Mouse (Mus musculus) ovary, adult 18-20 months (tissue): ENCODE results near the gene Macrod2.
A peak's percentile ranks its signal among the peaks of the same experiment; 100 is the strongest.

Source experiments
- DNase-seq: peaks from one replicate; pipeline ENCODE4 v3.0.0; 2022; ENCODE audit warnings: low spot score, mixed read lengths

Macrod2 gene

DNA sequence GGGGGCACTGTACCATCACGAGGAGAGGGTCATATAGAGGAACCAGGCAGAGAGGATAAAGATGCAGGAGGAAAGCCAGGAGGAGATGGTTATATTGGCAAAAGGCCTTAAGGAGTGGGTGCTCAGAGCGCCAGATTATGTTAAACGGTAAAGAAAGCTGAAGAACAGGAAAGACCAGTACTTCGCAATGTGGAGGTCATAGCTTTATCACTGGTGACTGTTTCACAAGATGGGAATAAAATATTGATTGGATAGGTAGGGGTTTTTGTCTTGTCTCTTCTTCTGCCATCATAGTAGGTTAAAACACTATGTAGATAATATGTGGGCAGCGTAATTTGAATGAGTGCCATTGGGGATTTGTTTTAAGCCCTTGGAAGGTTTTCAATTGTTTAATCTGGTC, 816.2 kb downstream of the Macrod2 start:
- no peak for DNase-seq

DNA sequence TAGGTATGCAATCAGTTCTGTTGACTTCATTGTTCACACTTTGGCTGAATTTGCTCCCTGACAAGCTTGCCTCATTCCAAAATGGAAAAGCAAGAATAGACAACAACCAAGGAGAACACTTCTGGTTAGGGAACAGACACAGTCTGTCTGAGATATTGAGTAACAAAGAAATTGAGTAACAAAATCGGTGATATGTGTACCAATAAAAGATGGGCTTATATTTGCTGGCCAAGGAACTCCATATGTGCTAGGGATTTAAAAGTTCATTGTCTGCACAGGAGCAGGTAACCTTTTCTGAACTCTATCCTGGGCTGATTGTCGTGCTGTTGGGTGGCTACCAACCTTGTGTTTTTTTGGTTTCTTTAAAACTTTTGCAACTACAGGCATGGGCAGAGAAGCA, 817.2 kb downstream of the Macrod2 start:
- DNase-seq, result no peak

DNA sequence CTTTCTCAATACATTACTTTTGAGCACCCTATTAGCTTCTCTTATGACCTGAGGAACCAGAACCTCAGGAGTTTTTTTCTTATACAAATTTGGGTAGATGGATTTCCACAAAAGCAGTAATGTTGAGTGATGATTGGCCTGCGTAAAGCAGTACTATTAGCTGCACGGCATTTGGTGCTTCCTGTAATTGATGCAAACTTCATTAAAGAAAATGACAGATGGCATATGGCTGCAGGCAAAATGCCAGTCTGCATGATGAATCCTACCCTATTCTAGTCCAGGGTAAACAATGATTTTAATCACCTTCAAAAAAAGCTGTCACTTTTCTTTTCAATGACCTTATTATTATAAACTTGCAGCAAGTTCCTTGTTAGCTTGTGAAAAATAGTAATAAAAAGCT, 822.4 kb downstream of the Macrod2 start:
- DNase-seq, result no peak

DNA sequence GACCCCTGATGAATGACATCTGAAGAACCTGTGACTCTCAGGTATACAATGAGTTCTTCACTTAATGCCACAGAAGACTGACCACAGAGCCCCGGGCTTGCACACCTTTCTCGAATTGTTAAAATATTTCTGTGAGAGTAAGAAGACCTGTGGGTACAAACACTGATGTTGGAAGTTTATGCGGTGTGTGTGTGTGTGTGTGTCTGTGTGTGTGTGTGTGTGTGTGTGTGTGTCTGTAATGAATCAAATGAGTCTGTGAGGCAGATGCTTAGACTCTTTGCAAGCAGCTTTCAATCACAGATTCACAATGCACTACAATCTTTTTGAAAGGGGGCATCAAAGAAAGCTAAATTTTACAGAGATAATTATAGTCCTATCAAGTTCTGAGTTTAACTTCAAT, 822.8 kb downstream of the Macrod2 start:
- DNase-seq, result no peak

DNA sequence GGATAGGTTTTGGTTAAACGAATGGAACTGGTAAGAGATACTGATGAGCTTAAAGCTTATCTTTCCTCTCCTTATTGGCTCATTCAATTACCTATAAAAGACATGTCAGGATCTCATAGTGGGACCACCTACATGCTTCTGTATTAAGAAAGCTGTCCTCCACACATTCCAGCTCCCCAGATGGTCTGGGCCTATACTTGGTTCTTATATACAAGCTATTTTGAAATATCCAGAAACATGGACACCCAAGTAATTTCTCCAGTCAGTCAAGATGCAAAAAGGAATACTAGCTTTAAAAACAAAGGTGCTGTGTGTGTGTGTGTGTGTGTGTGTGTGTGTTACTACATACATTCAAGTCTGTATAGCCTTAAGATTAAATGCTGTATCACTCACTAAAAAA, 833.7 kb downstream of the Macrod2 start:
- DNase-seq, result no peak

DNA sequence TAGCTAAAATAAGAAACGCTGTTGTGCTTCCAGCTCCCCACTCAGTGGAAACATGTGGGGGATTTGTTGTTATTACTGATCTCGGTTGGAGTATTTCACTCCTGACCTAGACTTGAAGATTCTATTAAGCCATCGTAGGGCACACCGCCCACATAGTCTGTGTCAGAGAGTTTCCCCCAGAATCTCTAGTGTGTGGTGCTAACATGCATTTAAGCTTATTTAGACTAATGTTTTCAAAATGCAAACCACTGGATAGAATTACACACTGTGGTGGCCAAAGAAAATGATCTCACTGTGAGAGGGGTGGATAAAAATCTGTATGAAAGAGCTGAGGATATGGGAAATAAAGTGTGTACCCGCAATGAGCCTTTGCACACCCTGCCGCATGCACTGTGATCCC, 834.7 kb downstream of the Macrod2 start:
- DNase-seq, result peak; percentile 9

DNA sequence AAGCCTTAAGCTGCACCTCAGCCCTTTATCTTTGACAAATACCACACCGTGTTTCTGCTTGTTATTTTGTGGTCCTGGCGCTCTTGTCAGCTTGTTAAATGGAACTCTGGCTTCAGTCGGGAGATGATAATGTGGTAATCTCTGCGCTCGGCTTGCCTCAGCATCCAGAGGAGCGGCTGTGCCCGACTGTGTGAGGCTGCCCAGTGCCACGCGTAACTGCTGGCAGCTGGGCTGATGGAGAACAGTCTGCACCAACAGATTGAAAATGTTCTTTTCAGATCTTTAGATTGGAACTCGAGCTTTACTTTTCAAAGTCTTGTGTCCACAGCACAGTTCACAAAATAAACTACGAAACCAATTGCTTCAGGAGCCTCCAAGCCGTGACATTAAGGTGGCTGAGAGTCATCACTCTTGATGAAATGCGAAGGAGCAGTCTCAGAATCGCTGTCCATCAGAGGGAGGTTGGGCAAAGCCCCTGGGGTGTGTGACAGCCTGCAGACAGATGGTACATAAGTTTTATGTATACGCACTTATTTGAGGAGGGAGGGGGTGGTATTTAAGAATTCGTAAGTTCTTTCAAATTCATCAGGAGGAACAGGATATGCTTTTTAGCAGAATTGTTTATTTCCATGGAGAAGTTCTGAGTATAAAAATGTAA, 836.0 kb downstream of the Macrod2 start:
- peak; percentile 3 for DNase-seq

DNA sequence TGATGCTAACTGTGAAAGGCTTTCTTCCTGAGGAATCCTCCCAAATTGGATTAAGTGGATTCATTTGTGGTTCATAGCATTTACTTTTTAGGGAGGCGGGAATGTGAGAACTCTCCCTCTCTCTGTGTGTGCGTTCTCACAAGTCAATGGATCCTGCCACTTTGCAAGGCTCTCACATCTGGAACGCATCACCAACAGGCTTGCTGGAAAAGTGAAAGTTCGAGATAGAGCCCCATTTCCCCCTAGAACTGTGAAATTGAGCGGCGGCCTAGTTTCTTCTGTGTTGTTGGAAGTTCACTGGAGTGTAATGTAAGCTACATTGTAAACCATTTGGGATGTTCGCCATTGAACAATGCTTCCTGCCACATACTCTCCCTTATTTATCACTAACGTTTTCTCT, 839.2 kb downstream of the Macrod2 start:
- no peak for DNase-seq

DNA sequence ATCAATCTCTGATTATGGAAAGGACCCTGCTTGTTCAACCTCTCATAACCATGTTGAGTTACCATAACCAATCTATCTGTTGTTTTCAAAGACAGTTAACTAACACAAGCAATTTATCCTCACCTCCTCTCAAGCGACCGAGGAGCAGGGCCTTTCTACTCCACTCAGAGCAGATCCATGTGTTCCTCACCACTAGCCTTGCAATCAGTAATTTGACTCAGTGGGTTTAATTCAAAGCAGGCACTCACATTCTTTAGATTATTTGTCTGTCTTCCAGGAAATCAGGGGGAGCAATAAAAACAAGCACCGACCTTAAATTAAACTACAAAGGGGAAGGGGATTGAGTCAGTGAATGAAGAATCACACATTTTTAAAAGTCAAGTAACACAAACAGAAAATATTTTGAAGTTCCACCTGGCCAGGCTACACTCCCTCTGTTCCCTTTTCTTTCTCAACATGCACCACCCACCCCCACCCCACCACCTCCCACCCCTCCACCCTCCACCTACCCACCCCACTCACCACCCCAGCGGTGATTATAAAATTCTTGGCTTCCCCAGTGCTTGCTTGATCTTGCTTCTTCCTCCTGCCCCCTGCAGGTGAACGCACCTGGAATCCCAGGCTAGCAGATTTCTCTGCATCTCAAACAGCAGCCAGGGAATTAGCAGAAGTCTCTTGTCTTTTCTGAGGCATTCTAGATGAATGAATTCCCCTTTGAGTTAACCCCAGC, 839.8 kb downstream of the Macrod2 start:
- DNase-seq, result no peak

DNA sequence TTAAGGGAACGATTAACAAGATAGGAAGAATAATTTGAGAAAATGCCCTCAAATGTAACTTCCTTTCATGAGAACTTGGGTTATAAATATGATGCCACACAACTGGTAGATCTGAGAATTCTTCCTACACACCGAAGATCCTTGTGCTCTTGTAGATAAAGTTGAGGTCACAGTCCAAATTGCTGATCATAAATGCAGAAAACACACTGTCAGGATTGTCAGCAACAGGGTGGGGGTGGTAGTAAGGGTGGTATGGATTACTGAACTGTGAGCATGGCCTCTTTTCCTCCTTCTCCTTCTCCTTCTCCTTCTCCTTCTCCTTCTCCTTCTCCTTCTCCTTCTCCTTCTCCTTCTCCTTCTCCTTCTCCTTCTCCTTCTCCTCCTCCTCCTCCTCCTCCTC, 852.6 kb downstream of the Macrod2 start:
- DNase-seq, result no peak

DNA sequence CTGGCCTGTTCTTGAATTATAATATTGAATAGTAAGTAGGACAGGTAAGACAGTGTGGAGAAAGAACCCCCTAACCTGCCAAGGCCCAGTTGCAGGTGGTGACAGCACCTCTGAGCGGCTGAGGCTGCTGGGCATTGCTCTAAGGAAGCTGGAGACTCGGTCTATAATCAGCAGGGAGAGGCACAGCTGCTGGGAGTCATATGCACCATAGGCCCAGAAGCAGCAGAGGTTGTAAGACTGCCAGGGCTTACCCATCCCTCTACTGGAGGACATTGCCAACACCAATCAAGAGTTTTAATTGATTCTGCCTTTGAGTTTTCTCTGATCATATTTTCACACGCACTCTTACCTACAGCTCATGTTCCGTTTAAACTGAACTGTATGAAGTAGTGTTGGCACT, 869.5 kb downstream of the Macrod2 start:
- DNase-seq, result no peak

DNA sequence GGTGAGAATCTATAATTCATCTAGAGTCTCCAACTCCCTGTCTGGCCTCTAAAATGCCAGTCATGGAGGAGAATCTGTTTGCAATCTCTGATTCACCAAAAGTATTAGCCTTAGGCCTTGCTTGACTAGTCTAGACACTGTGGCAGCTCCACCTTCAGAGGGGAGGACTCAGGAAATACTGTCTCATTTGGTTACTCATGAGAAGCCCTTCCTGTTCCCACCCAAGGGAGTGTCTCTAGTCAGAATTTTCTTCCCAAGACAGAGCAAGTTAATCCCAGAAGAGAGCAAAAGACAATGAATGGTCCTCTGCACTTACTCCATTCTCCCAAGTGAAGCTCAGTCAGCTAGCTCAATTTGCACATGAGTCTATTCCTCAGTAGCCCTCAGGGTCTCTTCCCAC, 871.5 kb downstream of the Macrod2 start:
- DNase-seq, result no peak

DNA sequence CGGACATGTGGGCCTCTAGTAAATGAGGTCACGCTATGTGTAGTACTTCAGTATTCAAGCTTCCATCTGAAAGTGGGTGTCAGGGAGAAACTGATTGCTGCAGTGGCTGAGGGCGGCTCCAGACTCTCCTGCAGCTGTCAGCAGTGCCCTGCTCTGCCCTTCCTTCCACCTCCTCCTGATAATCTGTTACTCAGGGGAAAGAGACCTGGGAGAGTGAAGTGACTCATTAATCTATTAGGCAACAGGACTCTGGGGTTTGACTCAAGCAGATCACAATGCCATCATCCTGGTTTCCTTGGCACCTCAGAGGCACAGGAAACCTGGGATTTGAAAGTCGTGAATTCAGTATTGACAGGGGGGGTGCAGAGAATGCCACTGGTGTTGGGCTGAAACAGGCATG, 876.4 kb downstream of the Macrod2 start:
- no peak for DNase-seq

DNA sequence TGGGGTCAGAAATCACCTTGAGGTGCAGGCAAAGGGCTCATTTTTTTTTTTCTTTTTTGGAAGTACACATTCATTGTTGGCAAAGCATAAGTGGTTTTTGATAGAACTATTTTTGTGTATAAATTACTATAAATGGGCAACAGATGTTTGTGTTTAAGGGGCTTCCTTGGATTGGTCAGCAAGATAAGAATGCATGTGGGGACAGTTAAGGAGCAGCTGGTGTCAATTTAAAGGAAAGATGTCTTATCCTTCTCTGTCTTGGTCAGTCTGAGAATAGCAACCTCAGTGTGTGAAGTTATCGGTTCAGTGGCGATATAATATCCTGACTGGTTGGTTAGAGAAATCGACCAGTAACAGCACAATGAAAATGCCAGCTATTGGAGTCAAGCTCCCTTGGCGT, 877.9 kb downstream of the Macrod2 start:
- no peak for DNase-seq

DNA sequence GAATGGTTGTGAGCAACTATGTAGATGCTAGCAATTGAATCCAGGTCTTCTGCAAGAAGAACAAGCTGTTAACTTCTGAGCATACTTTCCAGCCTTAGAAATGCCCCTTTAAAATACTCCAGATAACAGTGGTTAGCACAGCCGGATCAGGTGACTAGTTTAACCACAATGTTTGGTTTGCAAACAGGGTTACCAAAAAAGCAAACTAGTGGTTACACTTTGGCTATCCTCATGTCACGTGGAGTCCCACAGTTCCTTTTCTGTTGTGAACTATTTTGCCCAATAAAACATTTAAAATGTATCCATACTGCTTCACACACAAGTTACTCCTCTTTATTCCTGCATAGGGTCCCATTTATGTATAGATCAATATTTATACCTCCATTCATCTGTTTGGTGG, 879.2 kb downstream of the Macrod2 start:
- no peak for DNase-seq

DNA sequence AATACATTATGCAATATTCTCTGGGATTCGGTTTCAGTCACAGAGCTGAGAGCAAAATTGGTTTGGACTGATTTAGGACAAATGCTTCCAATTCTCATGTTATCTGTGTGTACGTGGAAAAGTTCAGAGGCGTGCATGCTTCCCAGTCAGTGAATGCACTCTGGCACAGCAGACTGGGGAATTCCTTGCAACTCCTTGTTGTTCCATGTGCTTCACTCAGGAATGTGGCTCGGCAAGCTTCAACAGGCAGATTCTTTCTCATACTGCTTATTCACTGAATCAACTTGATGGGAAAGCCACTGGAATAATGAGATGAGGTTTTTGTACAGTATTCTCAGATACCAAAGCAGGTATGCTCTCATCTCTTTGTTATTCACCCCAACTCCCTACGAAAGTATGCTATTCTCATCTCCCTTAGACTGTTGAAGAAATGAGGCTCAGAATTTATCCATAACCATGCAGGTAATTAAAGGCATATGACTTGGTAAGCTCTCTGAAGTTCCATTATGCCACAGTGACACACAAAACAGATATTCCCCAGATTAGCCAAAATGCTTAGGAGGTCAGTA, 884.1 kb downstream of the Macrod2 start:
- DNase-seq, result peak; percentile 3

DNA sequence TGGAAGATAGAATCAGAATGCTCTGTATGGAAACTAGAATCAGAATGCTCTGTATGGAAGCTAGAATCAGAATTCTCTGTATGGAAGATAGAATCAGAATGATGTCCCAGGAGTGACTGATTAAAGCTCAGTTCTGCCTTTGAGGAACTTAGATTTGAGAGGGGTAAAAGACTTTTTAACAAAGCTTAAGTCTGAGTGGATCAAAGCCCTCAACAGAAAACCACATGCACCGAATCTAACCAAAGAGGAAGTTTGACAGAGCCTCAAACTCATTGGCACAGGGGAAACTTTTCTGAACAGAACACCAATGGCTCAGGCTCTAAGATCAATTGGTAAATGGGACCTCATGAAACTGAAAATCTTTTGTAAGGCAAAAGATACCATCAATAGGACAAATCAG, 885.7 kb downstream of the Macrod2 start:
- no peak for DNase-seq

DNA sequence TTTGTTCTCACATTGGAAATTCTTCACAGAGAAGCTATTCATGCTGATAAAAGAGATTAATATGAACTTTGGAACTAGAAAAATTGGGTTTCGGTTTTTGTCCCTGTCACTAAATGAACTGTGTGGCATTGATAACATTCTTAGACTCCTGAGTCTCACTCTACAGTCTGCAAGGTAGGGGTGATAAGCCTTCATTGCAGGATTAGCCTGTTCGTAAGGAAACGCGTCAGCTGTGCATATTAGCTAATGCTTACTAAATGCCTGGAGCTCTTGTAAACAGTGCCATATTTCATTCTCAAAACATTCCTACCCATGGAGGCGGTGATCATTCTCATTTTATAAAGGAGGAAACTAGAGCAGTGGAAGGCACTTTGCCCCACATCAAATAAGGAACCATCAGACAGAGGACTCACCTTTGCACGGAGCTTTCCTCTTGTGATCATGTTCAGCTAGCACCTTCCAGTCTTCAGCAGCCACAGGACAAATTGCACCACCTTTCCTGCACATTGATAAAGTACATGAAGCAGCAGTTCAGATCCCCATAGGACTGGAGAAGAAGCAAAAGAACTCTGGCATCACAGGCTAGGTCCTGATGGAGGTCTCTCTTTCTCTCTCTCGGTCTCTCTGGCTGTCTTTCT, 891.1 kb downstream of the Macrod2 start:
- DNase-seq, result no peak

DNA sequence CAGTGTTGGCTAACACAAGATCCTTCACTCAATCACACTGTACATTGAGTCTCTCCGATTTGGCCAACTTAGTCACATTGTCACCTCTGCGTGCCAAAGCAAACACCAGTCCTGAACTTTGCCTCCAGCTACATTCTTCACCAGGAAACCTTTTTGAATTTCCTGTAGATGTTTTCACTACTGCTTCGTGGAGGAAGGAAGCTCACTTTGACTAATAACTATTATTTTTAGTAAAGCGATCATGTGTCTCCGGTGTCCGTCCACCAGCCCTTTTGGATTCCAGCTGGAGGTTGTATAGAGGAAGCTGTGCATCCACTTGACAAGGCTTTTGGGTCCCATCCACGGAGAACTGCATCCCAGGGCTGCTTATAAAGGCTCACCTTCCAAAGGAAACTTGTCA, 893.4 kb downstream of the Macrod2 start:
- no peak for DNase-seq

DNA sequence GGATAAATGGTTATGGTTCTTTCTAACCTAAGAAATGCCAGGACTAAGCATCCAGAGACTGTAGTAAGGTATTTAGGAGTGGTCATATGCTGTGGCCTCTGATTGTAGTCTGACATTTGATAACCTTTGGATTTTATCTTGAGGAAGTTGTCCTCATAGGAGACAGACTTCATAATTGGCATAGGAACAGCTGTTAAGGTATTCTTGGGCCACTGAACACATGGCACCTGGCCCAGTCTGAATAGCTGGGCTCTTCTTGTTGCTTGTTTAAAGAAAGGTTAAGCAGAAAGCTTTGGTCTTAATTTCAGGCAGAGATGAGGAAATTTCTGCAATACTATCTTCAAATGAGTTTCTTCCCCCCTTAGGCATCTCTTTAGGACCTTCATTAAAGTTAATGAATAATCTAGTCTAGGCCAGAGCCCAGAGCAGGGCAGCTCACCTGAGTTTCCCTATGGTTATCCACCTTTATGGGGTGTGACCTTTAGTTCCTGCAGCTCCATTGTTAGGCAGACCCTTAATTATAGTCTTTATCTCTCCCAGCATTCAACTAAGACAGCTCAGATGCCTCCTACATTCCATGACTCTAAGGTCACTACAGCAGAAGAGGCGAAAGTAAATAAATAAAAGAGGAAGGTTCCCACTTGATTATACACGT, 894.1 kb downstream of the Macrod2 start:
- no peak for DNase-seq

DNA sequence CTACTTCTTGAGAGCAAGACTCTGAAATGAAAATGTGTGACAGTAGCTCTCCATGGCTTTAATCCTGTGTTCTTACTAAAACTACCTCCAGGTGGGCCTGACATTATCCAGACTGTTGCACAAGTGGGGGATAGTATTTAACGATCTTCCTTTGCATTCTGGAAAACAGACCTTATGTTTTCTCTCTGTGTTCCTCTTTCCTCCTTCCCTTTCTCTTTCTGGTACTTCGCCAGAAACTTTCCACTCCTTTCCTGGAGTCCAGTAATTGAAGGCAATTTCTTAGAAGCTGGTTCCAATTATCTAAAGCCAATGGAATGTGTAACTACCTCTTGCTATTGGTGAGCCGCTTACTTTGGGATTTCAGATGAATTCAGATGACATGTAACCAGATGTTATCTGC, 897.7 kb downstream of the Macrod2 start:
- DNase-seq, result no peak

DNA sequence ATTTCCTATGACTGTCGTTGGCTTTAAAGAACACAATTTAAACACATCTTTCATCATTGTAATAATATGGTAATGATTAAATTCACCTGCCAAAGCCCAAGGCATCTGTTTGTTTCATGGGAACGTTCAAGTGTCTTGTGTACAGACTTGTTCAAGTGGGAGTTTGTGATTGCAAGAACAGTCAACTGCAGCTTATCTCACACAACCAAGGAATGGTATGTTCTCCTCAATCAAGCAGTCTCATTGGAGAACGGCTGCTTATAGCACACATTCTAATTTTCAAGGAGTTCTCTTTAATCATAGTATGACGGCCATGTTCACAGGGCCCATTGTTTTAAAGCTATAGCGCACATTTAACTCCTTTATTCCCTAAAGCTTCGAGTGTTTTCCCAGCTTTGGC, 904.1 kb downstream of the Macrod2 start:
- no peak for DNase-seq

DNA sequence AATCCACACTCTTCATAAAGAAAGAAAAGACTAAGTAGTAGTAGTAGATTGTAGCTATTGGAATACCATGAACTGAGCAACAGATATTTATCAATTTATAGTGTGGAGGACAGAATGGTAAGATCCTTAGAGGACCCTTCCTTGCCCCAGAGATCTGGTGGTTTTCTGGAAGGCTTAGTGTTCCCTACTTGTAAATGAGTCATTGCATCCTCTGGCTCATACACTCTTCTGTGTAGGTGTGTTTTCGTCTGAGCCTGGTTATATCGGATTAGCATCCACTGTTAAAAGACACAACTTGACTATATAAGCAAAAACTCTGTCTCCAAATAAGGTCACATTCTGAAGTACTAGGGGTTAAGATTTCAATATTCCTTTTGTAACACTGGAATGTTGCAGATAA, 905.9 kb downstream of the Macrod2 start:
- no peak for DNase-seq
